Mouse (Mus musculus) small intestine, adult 2 months (tissue): ENCODE measurements around the gene Tedc1.

Experiments used
- CTCF ChIP-seq: fragments of 200-500 bp; IDR thresholded peaks from 2 replicates; pipeline ENCODE4 v1.5.1; 2012; ENCODE audit warnings: low read depth, mild to moderate bottlenecking, control low read depth, inconsistent platforms, low read length, moderate library complexity, mixed read lengths; ENCODE audit not compliant: insufficient replicate concordance, insufficient read length; ENCODE audit errors: extremely low read depth
- POLR2A ChIP-seq: fragments of 200-500 bp; IDR thresholded peaks from 2 replicates; pipeline ENCODE4 v1.6.1; 2012; ENCODE audit warnings: low read depth, mild to moderate bottlenecking, control low read depth, inconsistent platforms, low read length, moderate library complexity

GRCm38 (mm10) chr12:113140616-113141411, 15.4 kb upstream of the Tedc1 start:
- TF ChIP-seq POLR2A (no peak), CTCF (no peak)
